Mouse (Mus musculus) ES-E14 (cell line): ENCODE measurements around the gene Siglece. TPM values are rescaled to one million over a fixed set of nuclear protein-coding genes. Genes with fewer than 3 reads are reported as not detected.

Experiments
- DNase-seq: peaks from one replicate; pipeline ENCODE4 v3.0.0-alpha.2; 2013; ENCODE audit warnings: low read depth, low spot score
- H3K27ac ChIP-seq: 2 replicates; pipeline ENCODE4 v1.5.1; 2012; ENCODE audit warnings: low read depth, mild to moderate bottlenecking, low read length, moderate library complexity, mixed read lengths; ENCODE audit not compliant: poor library complexity, insufficient read depth, severe bottlenecking
- H3K36me3 ChIP-seq: 2 replicates; pipeline ENCODE4 v1.6.1; 2012; ENCODE audit warnings: mild to moderate bottlenecking, low read length, moderate library complexity, mixed read lengths; ENCODE audit not compliant: control insufficient read depth, poor library complexity, insufficient read depth, severe bottlenecking
- H3K4me1 ChIP-seq, 2 experiments: fragments of 150-350 bp in 1 of 2; sonication (generic) in 1 of 2; 2 replicates each; pipeline ENCODE4 v1.6.1; 2012; ENCODE audit warnings: low read length in 2 of 2, mild to moderate bottlenecking in 1 of 2, mixed read lengths in 1 of 2; ENCODE audit not compliant: control insufficient read depth in 2 of 2, insufficient read depth in 2 of 2, poor library complexity in 1 of 2
- H3K4me3 ChIP-seq, 2 experiments: fragments of 150-350 bp in 1 of 2; sonication (generic) in 1 of 2; 2 replicates each; pipeline ENCODE4 v1.5.1; 2012; ENCODE audit warnings: low read length in 2 of 2, low read depth in 1 of 2, mild to moderate bottlenecking in 1 of 2, mixed read lengths in 1 of 2; ENCODE audit not compliant: insufficient read depth in 1 of 2, poor library complexity in 1 of 2, severe bottlenecking in 1 of 2
- H3K9ac ChIP-seq: 2 replicates; pipeline ENCODE4 v1.6.1; 2012; ENCODE audit warnings: low read depth, mild to moderate bottlenecking, low read length, mixed read lengths; ENCODE audit not compliant: poor library complexity, insufficient read depth, severe bottlenecking
- H3K9me3 ChIP-seq: fragments of 150-350 bp; sonication (generic); 2 replicates; pipeline ENCODE4 v1.6.1; 2012; ENCODE audit warnings: low read depth, mild to moderate bottlenecking, low read length; ENCODE audit not compliant: control insufficient read depth, insufficient read depth
- CHD2 ChIP-seq: IDR thresholded peaks from 2 replicates; pipeline ENCODE4 v1.6.1; 2014; ENCODE audit warnings: mild to moderate bottlenecking, low read depth, low read length, inconsistent platforms
- HCFC1 ChIP-seq: IDR thresholded peaks from 2 replicates; pipeline ENCODE4 v1.6.1; 2012; ENCODE audit warnings: low read length, inconsistent platforms, borderline replicate concordance; ENCODE audit not compliant: insufficient read depth
- MAFK ChIP-seq: IDR thresholded peaks from 2 replicates; pipeline ENCODE4 v1.6.1; 2014; ENCODE audit warnings: mild to moderate bottlenecking, low read depth, low read length, inconsistent platforms; ENCODE audit not compliant: insufficient read depth
- ZC3H11A ChIP-seq: IDR thresholded peaks from 2 replicates; pipeline ENCODE4 v1.6.1; 2012; ENCODE audit warnings: low read depth, mild to moderate bottlenecking, inconsistent platforms, low read length, borderline replicate concordance
- ZNF384 ChIP-seq: IDR thresholded peaks from 2 replicates; pipeline ENCODE4 v1.6.1; 2012; ENCODE audit warnings: low read depth, low read length, inconsistent platforms
- in situ Hi-C, 2 experiments: fragments of 600-800 bp; cut with MboI; formaldehyde crosslinking; loops; one replicate each; pipeline ENCODE4 v1.15.1; 2025; ENCODE audit warnings: low sequenced_read_pairs in 2 of 2, inconsistent platforms in 1 of 2; ENCODE audit not compliant: unreplicated experiment in 2 of 2
- total RNA-seq: library from RNA; depleted of rRNA; stranded (reverse); fragments of 300-350 nt; gene quantifications from 2 replicates; pipeline ENCODE4 v1.2.3, GENCODE M21; 2012

The Siglece gene
- total RNA-seq, 1 experiment: not detected

- no peak for DNase-seq
- in situ Hi-C loops: no loop called here
- Histone ChIP-seq H3K9me3 (no peaks in the 10 kb centered on the region), H3K4me3 (no peak overlapping the region), H3K9ac (no peak overlapping the region), H3K4me1 (peaks cover 0 to 6% of the 10 kb centered on the region in 2 experiments; a peak in 1 of 4 replicates), H3K27ac (no peak overlapping the region), H3K36me3 (no peaks in the 10 kb centered on the region)
- TF ChIP-seq ZNF384 (no peak), HCFC1 (no peak), CHD2 (no peak), MAFK (no peak), ZC3H11A (no peak)
Measured at GRCm38 (mm10) chr7:43637118-43637517, 22.8 kb downstream of the Siglece start.

DNA sequence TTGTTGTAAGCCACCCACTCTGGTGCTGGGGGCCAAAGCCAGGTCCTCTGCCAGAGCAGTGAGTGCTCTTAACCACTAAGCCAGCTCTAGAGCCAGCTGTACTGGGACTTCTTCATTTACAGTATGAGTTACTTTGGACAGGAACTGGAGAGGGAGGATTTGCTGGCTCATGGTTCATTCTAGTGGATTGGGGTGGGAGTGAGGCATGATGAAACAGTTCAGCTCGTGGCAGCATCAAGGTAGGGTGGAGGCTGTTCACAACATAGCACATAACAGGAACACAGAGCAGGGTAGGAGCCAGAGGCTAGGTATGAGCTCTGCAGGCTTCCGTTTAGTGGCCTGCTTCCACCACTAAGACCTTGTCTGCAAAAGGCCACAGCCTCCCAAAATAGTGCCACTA is 23.8 kb downstream of the Siglece start:
- TF ChIP-seq HCFC1 (no peak), MAFK (no peak), CHD2 (no peak), ZC3H11A (no peak), ZNF384 (no peak)
- Histone ChIP-seq H3K4me3 (no peak overlapping the region), H3K9ac (no peak overlapping the region), H3K9me3 (no peaks in the 10 kb centered on the region), H3K36me3 (no peaks in the 10 kb centered on the region), H3K4me1 (peaks cover 0 to 6% of the 10 kb centered on the region in 2 experiments; a peak in 1 of 4 replicates), H3K27ac (no peak overlapping the region)
- in situ Hi-C loops: no loop called here
- no peak for DNase-seq

- TF ChIP-seq ZC3H11A: no peak
- no peak for TF ChIP-seq ZNF384
- no peak for TF ChIP-seq HCFC1
- no peak for TF ChIP-seq MAFK
- no peak for TF ChIP-seq CHD2
Measured at GRCm38 (mm10) chr7:43634500-43634899, 25.5 kb downstream of the Siglece start, which contains the start of gene Ceacam18. Ceacam18 (plus strand) TSS chr7:43634707.

GRCm38 (mm10) chr7:43633940-43634339 is 26.0 kb downstream of the Siglece start:
- Histone ChIP-seq H3K4me3 (no peak overlapping the region), H3K9me3 (no peaks in the 10 kb centered on the region), H3K36me3 (no peaks in the 10 kb centered on the region), H3K27ac (no peak overlapping the region), H3K9ac (no peak overlapping the region), H3K4me1 (peaks cover 0 to 6% of the 10 kb centered on the region in 2 experiments; a peak in 1 of 4 replicates)
- no peak for DNase-seq
- in situ Hi-C loops: no loop called here
- TF ChIP-seq HCFC1 (no peak), ZNF384 (no peak), CHD2 (no peak), MAFK (no peak), ZC3H11A (no peak)

More at GRCm38 (mm10) chr7:43634500-43634899, 25.5 kb downstream of the Siglece start, which contains the start of gene Ceacam18:
- H3K9ac ChIP-seq: no peak within 1 kb of the TSS
- no peak for DNase-seq
- no peaks in the 10 kb centered on the region for H3K36me3 ChIP-seq
- no peak within 1 kb of the TSS for H3K27ac ChIP-seq
- H3K4me1 ChIP-seq: peaks cover 0 to 6% of the 10 kb centered on the region in 2 experiments; a peak in 1 of 4 replicates
- H3K9me3 ChIP-seq: no peaks in the 10 kb centered on the region
- in situ Hi-C loops: no loop called here
- no peak within 1 kb of the TSS for H3K4me3 ChIP-seq
